Mouse (Mus musculus): Measurements from ENCODE around the gene Rps8.

The Rps8 gene

DNA sequence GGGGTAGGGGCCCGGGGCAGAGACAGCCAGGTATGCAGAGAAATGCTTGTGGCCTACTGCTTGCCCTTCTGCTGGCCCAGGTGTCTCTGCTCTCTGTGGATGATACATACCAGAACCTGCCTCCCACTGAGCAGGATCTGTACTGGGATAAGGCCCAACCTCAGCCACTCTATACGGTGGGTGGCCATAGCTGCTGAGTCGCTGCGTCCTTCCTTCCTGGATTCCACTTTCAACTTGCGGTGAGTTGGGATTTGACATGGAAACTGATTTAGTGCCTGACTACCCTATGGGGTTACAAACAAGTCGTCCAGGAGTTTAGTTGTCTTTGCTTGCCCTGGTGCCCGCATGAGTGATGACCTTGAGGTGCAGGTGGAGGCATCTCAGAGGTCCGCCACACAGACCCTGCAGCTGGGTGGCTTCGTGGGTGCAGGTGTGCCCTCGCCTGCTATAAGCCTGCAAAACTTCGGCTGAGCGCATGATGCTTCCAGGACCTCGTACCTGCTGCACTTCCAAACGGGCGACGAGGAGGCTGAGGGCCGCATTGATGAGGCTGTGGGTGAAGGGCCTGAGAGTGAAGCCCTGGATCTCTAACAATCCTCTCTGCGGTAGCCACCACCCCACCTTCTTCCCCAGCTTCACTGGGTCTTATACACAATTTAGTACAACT, 7.9 kb downstream of the Rps8 start:
- DNase-seq (ENCODE audit: low spot score in 2 of 2): no peak

- peak; percentile 52 to 67 for DNase-seq (ENCODE audit: low spot score in 2 of 2)
Observed at GRCm38 (mm10) chr4:117146176-117146575, 9.9 kb downstream of the Rps8 start.

DNA sequence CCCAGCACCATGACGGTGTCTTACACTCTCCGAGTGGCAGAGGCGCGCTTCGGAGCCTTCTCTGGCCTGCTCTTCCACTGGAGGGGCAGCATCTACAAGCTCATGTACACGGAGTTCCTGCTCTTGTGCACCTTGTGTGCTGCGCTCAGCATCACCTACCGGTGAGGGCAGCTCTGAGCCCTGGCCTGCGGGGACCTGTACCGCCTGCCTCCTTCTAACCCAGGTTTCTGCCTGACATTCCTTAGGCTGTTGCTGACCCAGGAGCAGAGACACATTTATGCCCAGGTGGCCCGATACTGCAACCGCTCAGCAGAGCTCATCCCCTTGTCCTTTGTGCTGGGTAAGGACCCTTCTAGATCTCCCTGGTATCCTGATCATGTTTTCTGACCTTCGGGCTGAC, 10.8 kb downstream of the Rps8 start:
- no peak for DNase-seq (ENCODE audit: low spot score in 2 of 2)

DNA sequence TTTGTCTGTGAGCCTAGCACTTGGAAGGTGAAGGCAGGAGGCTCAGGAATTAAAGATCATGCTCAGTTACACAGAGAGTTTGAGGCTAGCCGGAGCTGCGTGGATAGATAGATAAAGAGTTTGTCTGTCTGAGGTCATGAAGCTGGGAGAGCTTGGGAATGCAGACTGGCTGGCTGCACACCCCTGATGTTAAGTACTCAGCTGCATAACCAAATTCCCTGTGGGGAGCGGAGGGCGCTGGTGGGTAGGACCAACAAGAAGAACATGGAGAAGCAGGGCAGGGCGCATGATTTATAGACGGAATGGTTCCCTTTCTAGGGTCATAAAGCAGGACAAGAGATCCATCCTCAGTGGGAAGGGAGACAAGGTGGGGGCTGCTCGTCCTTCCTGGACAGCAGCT, 13.0 kb downstream of the Rps8 start:
- no peak for DNase-seq (ENCODE audit: low spot score in 2 of 2)

- no peak for DNase-seq (ENCODE audit: low spot score in 2 of 2)
Observed at GRCm38 (mm10) chr4:117140613-117141012, 15.4 kb downstream of the Rps8 start.

GRCm38 (mm10) chr4:117139217-117139612, 16.8 kb downstream of the Rps8 start:
- no peak for DNase-seq (ENCODE audit: low spot score in 2 of 2)

DNA sequence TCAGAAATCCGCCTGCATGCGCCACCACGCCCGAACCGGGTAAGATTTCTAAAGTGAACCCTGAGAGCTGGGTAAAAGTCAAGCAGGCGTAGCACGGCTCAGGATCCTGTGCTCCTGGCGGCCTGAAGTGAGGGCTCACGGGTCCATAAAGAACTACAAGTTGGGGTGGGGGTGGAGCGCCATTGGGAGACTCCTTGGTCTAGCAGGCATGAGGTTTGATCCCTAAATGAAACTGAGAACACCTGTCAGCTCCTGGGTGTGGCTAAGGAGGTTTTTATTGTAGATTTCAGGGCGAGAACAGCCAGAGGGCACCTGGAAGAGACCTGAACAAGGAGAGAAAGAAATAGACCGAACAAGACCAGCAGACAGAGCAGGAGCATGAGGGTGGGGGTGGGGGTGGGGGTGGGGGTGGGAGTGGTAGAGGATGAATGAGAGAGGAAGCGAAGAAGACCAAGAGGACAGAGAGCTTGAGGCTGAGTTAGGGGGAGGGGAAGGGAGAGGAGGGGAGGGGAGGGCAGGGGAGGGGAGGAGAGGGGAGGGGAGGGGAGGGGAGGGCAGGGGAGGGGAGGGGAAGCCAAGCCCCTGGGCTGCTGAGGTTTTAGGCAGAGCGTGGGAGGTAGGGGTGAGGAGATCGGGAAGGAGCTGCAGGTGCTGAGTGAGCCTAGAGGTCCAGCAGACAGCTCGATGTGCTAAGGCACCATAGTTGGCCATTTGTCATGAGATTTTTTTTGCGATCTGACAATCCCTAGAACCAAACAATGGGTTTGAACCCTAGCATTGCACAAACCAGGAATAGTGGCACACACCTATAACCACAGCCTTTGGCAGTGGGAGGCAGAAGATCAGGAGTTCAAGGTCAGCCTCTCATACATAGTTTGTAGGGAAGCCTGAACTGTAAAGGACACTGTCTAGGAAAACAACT, 17.5 kb downstream of the Rps8 start:
- no peak for DNase-seq (ENCODE audit: low spot score in 2 of 2)

GRCm38 (mm10) chr4:117136034-117136433, 20.0 kb downstream of the Rps8 start:
- DNase-seq (ENCODE audit: low spot score in 2 of 2): no peak

- no peak for DNase-seq (ENCODE audit: low spot score in 2 of 2)
Observed at GRCm38 (mm10) chr4:117134601-117134995, 21.4 kb downstream of the Rps8 start.

GRCm38 (mm10) chr4:117133817-117134600, 22.0 kb downstream of the Rps8 start, which contains the start of gene Plk3:
Gene Plk3 (minus strand): TSS chr4:117133963.
- peak; percentile 95 to 98 for DNase-seq (ENCODE audit: low spot score in 2 of 2)

DNA sequence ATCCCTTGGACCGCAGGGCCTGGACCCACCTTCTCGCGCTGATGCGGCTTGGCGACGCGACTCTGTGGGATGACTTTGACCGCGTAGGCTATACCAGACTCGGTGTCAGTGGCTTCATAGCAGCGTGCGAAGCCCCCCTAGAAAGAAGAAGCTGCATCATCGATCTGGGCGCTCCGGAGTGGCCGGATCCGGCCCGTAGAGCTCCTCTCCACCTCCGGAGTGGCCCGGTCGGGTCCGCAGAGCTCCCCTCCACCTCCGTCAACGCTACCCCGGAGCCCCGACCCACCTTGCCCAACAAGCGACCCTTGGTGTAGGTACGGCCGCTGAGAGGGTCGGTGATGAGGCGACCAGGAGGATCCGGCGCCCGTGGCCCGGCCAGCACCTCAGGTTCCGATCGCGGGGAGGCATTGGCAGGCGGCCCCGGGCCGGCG, 22.7 kb downstream of the Rps8 start:
- DNase-seq (ENCODE audit: low spot score in 2 of 2): no peak

- no peak for DNase-seq (ENCODE audit: low spot score in 2 of 2)
Observed at GRCm38 (mm10) chr4:117132794-117133143, 23.3 kb downstream of the Rps8 start.

GRCm38 (mm10) chr4:117131890-117132793, 23.9 kb downstream of the Rps8 start:
- DNase-seq (ENCODE audit: low spot score in 2 of 2): no peak

DNA sequence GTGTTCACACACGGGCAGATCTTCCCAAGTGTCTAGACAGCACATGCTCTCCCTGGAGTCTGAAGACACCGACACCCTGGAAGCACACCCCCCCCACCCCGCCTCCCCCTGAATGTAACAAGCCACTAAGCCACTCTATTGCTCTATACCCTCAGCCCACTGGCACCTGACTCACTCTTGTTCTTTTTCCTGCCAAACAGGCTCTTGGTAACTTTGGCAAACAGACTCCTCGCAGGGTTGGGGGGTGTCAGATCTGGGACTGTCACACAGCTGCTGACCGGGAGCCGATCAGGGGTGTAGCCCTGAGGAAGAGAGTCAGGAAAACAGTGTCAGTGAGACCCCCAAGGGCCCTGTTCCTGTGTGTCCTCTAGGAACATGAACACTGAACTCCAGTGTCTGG, 24.8 kb downstream of the Rps8 start:
- no peak for DNase-seq (ENCODE audit: low spot score in 2 of 2)

GRCm38 (mm10) chr4:117130790-117131189, 25.3 kb downstream of the Rps8 start:
- DNase-seq (ENCODE audit: low spot score in 2 of 2): no peak

DNA sequence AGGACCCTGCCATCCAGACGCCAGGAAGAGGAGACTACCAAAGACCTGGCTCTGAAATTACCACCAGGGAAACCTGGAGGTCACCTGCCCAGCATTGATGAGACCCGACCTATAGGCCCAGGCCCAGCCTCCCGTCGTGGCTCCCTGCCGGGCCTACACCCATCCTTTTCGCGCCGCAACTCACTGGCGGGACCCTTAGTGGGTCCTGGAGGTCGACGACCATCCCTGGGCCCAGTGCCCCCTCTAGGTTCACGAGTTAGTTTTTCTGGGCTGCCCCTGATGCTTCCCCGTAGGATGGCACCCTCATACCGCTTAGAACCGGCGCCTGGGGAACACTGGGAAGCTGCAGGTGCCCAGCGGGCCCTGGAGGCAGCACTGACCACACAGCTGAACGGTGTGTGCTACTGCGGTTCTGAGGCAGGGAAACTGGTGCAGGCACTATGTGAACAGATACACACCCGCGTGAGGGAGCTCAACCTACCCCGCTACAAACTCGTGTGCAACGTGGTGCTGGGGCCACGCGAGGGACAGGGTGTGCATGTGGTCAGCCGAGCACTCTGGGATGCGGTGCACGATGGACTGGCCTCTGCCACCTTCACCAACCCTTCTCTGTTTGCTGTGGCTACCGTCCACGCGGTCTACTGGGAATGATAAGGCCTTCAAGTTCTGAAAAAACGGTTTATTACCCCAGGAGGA, 27.9 kb downstream of the Rps8 start:
- DNase-seq (ENCODE audit: low spot score in 2 of 2): no peak

GRCm38 (mm10) chr4:117126675-117127290, 29.3 kb downstream of the Rps8 start, which contains the start of gene Tctex1d4:
Gene Tctex1d4 (plus strand): TSS chr4:117126794.
- DNase-seq (ENCODE audit: low spot score in 2 of 2): no peak

- DNase-seq (ENCODE audit: low spot score in 2 of 2): peak in 1 of 2 experiments; percentile 44
Observed at GRCm38 (mm10) chr4:117125910-117126674, 30.0 kb downstream of the Rps8 start.

DNA sequence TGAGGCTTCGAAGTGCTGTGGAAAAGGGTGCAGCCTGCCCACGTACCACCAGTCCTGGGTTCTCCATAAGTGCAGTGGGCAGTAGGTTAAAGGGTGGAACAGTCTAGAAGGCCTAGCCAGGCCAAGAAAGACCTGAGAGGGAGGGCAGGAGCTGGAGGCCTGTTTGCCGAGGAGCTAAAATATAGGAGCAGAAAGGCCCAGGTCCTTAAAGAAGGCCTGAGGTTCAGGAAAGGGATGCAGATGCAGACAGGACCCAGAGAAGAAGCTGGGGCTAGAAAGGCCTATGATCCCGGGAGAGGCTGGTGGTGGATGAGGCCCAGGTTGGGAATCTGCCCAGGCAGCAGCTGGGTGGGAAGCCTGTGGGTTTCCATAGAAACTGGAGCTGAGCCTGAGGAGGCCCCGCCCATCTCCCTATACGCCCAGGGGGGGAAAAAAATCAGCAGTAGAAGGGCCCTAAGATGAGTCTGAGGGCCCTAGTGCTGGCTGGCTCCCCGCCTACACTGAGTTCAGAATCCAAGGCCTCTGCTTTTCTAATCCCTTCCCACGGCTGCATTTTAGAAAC, 30.6 kb downstream of the Rps8 start, which contains the start of gene Btbd19:
Gene Btbd19 (minus strand): TSS at position 378 of the 562 bp plus-strand sequence.
- peak; percentile 64 to 75 for DNase-seq (ENCODE audit: low spot score in 2 of 2)
